Mouse (Mus musculus): ENCODE measurements at regions not wholly inside any gene's neighbourhood (a gene's known extent, or its start where the extent isn't known, plus 50 kb on each side); places are given as distances from the start of the nearest gene placed in this dataset.

DNA sequence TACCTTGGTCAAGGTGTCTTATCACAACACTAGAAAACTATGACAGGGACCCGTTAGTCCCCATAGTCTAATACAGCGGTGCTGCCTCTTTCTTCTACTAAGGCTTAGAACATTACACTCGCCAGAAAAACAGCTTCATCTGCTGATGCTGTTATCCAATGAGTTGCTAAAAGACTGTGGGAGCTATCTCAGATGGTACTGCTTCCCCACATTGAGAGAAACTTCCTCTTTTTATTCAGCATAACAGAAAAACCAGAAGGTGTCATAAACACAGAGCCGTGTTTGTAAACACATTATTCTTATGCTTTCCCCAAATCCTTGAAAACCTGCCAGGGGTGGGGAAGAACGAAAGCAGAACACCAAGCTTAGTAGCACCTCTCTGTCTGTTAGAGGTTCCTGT is 49.9 kb upstream of the Arhgap5 start:
- no peak for DNase-seq (ENCODE audit: low spot score in 2 of 2)
